Mouse (Mus musculus) spleen, adult 2 months (tissue): ENCODE data around the gene Papss1. TPM values are rescaled to one million over a fixed set of nuclear protein-coding genes. Genes with fewer than 3 reads are reported as not detected.

Source experiments
- DNase-seq, 2 experiments: peaks; one replicate each; pipeline versions ENCODE4 v3.0.0 to v3.0.0-alpha.2; 2012 to 2021; ENCODE audit warnings: low spot score in 2 of 2, low read depth in 1 of 2
- H3K27ac ChIP-seq: fragments of 200-500 bp; 2 replicates; pipeline ENCODE4 v1.5.1; 2012; ENCODE audit warnings: low read length, inconsistent platforms; ENCODE audit not compliant: insufficient read depth
- H3K27me3 ChIP-seq: fragments of 200-500 bp; 2 replicates; pipeline ENCODE4 v1.6.1; 2012; ENCODE audit warnings: mild to moderate bottlenecking, moderate library complexity, low read length, inconsistent platforms; ENCODE audit not compliant: control insufficient read depth, insufficient read depth
- H3K36me3 ChIP-seq: fragments of 200-500 bp; 2 replicates; pipeline ENCODE4 v1.6.1; 2012; ENCODE audit warnings: mild to moderate bottlenecking, low read length, inconsistent platforms; ENCODE audit not compliant: control insufficient read depth, insufficient read depth
- H3K4me1 ChIP-seq: fragments of 200-500 bp; 2 replicates; pipeline ENCODE4 v1.6.1; 2011; ENCODE audit warnings: inconsistent platforms; ENCODE audit not compliant: control insufficient read depth, insufficient read depth, insufficient read length
- H3K4me3 ChIP-seq: fragments of 200-500 bp; 2 replicates; pipeline ENCODE4 v1.5.1; 2011; ENCODE audit warnings: mild to moderate bottlenecking, inconsistent platforms; ENCODE audit not compliant: insufficient read depth, insufficient read length; ENCODE audit errors: extremely low read depth
- CTCF ChIP-seq: fragments of 200-500 bp; IDR thresholded peaks from 2 replicates; pipeline ENCODE4 v1.5.1; 2011; ENCODE audit warnings: mild to moderate bottlenecking, inconsistent platforms; ENCODE audit not compliant: insufficient read depth, insufficient read length, insufficient replicate concordance; ENCODE audit errors: extremely low read depth
- POLR2A ChIP-seq: fragments of 200-500 bp; IDR thresholded peaks from 2 replicates; pipeline ENCODE4 v1.6.1; 2011; ENCODE audit warnings: low read depth, low read length, inconsistent platforms
- WGBS: fragments of 180-500 bp; shearing (Covaris S2); methylation state at CpG from one replicate; pipeline ENCODE4 v1.1.7; 2018; 5-methylcytosine and 5-hydroxymethylcytosine counted together
- polyA plus RNA-seq: library from polyadenylated mRNA; depleted of rRNA; stranded (reverse); fragments of >200 nt; gene quantifications from 2 replicates; pipeline ENCODE4 v1.2.3, GENCODE M21; 2012

The Papss1 gene
- polyA plus RNA-seq, 1 experiment = 10.6 TPM

DNA sequence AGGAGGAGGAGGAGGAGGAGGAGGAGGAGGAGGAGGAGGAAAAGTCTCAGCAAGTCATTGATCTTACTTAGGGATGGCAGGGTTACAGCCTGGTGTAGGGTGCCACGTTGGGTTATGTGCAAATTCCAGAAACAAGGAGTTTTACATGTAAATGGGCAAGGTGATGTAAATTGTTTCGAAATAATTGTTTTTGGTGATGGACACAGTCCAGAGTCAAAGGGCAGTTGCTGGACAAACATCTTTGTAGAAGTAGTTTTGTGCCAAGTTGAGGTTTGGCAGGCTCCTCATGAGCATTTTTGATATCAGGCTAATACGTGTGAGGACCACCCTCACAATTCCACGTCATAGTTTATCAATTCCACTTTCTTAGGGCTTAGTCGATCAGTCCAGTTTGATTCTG, 80.6 kb downstream of the Papss1 start:
- Histone ChIP-seq H3K27me3 (no peaks in the 10 kb centered on the region), H3K27ac (no peak overlapping the region), H3K4me3 (no peak overlapping the region), H3K4me1 (peaks cover 2% of the 10 kb centered on the region; the same call in 1 of the 2 replicates), H3K36me3 (no peaks in the 10 kb centered on the region)
- WGBS = 92% methylated on average over 5 of the region's 5 CpGs
- DNase-seq = no peak
- TF ChIP-seq POLR2A (no peak), CTCF (no peak)

DNA sequence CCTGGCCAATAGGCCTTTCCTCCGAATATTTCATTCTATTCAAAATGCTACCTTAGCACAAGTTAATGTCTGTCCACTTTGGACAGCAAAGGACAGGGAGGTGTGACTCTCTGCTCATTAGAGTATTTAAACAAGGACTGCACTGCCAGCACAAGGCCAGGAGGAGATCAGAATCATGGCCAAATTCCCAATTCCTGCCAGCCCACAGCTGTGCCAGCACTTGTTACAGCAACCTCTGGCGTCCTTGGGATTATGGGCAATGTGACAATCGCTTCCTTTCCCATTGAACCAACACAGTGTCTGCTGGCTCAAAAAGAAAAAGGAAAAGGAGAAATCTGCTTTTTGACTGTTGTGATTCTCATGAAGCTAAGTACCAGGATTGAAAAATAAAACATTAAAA, 89.8 kb downstream of the Papss1 start:
- TF ChIP-seq CTCF (no peak), POLR2A (no peak)
- Histone ChIP-seq H3K4me3 (no peak overlapping the region), H3K27me3 (no peaks in the 10 kb centered on the region), H3K4me1 (no peaks in the 10 kb centered on the region), H3K27ac (no peak overlapping the region), H3K36me3 (no peaks in the 10 kb centered on the region)
- WGBS = 92% methylated on average over 3 of the region's 3 CpGs
- DNase-seq = no peak

DNA sequence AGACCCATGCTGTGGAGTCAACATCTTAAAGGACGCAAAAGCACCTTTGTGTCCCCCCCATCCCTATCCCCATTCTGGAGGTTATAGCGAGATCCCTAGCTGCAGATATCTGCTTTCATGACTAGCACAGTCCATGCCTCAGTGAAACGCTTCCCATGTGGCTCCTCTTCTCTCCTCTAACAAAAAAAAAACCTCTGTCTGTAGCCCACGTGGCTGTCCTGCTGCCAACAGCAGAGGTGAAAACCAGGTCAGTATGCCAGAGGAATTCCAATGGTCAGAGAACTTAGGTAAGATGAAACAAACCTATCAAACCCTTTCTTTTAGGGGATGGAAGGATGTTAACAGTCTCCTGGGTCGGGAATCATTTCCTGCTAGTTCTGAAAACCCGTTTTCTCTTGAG, 91.5 kb downstream of the Papss1 start:
- WGBS = 80% methylated on average over 6 of the region's 6 CpGs

DNA sequence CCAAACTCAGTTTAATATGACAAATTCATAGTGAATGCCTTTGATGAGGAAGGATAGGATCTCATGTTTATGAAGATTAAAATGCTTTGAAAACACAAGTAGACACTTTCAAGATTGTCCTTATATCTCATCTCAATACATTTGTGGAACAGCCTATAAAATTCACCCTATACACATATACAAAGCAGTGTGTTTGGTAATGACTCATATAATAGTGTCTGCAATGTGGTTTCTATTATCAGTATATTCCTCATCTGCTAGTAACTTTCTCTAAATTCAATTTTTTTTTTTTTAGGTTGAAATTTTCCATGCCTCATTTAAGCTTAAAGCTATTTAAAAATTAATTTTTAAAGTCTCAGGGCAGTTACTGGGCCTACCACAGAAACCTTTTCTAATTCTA, 95.6 kb downstream of the Papss1 start:
- TF ChIP-seq POLR2A (no peak), CTCF (no peak)
- H3K4me3 ChIP-seq = no peak overlapping the region
- H3K36me3 ChIP-seq = no peaks in the 10 kb centered on the region
- no peaks in the 10 kb centered on the region for H3K4me1 ChIP-seq
- H3K27me3 ChIP-seq = no peaks in the 10 kb centered on the region
- no peak for DNase-seq
- no peak overlapping the region for H3K27ac ChIP-seq

More for the DNA sequence above, 91.5 kb downstream of the Papss1 start:
- no peaks in the 10 kb centered on the region for H3K4me1 ChIP-seq
- TF ChIP-seq CTCF = no peak
- TF ChIP-seq POLR2A = no peak
- no peaks in the 10 kb centered on the region for H3K36me3 ChIP-seq
- H3K4me3 ChIP-seq = no peak overlapping the region
- H3K27me3 ChIP-seq = no peaks in the 10 kb centered on the region
- H3K27ac ChIP-seq = no peak overlapping the region
- DNase-seq = no peak

DNA sequence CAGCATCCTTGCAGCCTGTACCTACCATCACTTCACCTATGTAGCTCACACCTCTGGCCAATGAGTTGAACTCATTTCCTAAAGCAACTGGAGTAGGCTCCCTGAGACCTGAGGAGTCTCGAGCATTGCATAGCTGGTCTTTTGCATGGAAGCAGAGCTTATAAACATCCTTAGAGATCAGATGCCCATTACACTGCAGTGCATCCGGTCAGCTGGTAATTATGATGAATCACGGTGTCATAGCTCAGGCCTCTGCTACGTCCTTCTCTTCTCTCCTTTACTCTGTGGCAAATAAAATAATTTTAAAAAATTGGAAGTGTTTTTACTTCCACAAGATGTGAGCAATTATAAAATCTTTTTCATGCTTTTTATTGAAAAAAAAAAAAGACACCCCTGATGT, 96.1 kb downstream of the Papss1 start:
- Histone ChIP-seq H3K36me3 (no peaks in the 10 kb centered on the region), H3K4me3 (no peak overlapping the region), H3K27ac (no peak overlapping the region), H3K27me3 (no peaks in the 10 kb centered on the region), H3K4me1 (no peaks in the 10 kb centered on the region)
- TF ChIP-seq CTCF (no peak), POLR2A (no peak)
- 84% methylated on average over 4 of the region's 4 CpGs for WGBS
- no peak for DNase-seq

DNA sequence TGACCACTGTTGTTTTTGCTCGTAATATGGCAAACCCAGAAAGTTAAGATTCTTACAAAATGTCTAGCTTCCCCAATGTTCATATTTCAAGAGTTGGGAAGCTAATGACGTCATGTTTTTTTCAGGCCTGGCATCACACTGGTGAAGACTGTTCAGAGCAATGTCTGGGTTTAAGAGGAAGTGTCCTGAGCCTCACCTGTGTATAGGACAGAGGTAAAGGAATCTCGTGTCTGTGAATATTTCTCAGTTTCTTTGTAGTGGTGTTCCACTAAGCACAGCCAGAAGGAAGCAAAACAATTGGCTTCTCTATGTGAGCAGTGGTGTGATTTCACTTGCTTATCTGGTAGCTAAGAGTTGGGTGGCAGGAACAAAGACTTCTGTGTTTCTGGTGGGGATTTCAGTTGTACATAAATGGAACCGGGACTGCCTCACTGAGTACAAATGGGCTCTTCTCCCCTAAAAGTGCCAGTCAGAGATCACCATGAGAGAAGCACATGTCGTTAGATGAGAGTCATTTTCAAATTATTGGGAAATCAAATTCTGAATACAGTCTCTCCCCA, 98.1 kb downstream of the Papss1 start:
- H3K36me3 ChIP-seq = no peaks in the 10 kb centered on the region
- no peak overlapping the region for H3K27ac ChIP-seq
- no peaks in the 10 kb centered on the region for H3K4me1 ChIP-seq
- no peaks in the 10 kb centered on the region for H3K27me3 ChIP-seq
- TF ChIP-seq CTCF (no peak), POLR2A (no peak)
- DNase-seq = no peak
- H3K4me3 ChIP-seq = no peak overlapping the region
- WGBS = 82% methylated on average over 5 of the region's 5 CpGs

DNA sequence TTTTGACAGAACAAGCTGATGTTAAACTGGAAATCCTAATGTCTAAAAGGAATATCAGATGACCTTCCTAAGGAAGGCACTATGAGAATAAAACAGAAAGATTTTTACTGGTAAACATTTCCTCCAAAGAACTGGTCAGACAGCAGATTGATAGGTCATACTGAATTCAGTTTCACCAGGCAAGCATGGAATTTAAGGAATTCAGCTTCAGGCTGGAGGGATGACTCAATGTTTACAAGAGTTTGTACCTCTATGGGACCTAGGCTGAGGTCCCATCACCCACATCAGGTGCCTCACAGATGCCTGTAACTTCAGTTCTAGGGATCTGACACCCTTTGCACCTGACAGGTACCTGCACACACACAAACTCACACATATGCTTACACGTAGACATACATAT, 105.3 kb downstream of the Papss1 start:
- WGBS = 83% methylated on average over 1 of the region's 1 CpGs
- no peaks in the 10 kb centered on the region for H3K36me3 ChIP-seq
- H3K27ac ChIP-seq = no peak overlapping the region
- DNase-seq = no peak
- no peaks in the 10 kb centered on the region for H3K27me3 ChIP-seq
- no peak overlapping the region for H3K4me3 ChIP-seq
- TF ChIP-seq POLR2A = no peak
- no peak for TF ChIP-seq CTCF
- H3K4me1 ChIP-seq = no peaks in the 10 kb centered on the region
